Mouse (Mus musculus) midbrain, embryonic 12.5 days (tissue): ENCODE results near the gene 4933415F23Rik. TPM values are rescaled to one million over a fixed set of nuclear protein-coding genes. Genes with fewer than 3 reads are reported as not detected.
A peak's percentile ranks its signal among the peaks of the same experiment; 100 is the strongest.
"Not testable (repeated sequence)": the region's sequence is repeated elsewhere in the genome, so short reads cannot be mapped to it uniquely, and the experiment has no call there.

Experiments
- ATAC-seq: fragments of 200-750 bp; cut with Nextera tagmentation; 2 replicates; pipeline ENCODE4 v1.8.0; 2017; ENCODE audit warnings: low read depth, moderate TSS enrichment, moderate library complexity; ENCODE audit not compliant: low FRiP score
- H3K27ac ChIP-seq: fragments of 300-500 bp; sonication (generic); replicated peaks from 2 replicates; pipeline ENCODE4 v1.5.1; 2016; ENCODE audit warnings: mild to moderate bottlenecking
- H3K27me3 ChIP-seq: fragments of 300-500 bp; sonication (generic); 2 replicates; pipeline ENCODE4 v1.6.1; 2016; ENCODE audit warnings: mild to moderate bottlenecking
- H3K36me3 ChIP-seq: fragments of 300-500 bp; sonication (generic); 2 replicates; pipeline ENCODE4 v1.6.1; 2016
- H3K4me1 ChIP-seq: fragments of 300-500 bp; sonication (generic); 2 replicates; pipeline ENCODE4 v1.6.1; 2016
- H3K4me2 ChIP-seq: fragments of 300-500 bp; sonication (generic); replicated peaks from 2 replicates; pipeline ENCODE4 v1.6.1; 2016; ENCODE audit warnings: mild to moderate bottlenecking, moderate library complexity
- H3K4me3 ChIP-seq: fragments of 300-500 bp; sonication (generic); 2 replicates; pipeline ENCODE4 v1.5.1; 2016; ENCODE audit warnings: mild to moderate bottlenecking
- H3K9ac ChIP-seq: fragments of 300-500 bp; sonication (generic); replicated peaks from 2 replicates; pipeline ENCODE4 v1.6.1; 2016; ENCODE audit warnings: mild to moderate bottlenecking, moderate library complexity
- H3K9me3 ChIP-seq: fragments of 300-500 bp; sonication (generic); 2 replicates; pipeline ENCODE4 v1.6.1; 2016; ENCODE audit warnings: mild to moderate bottlenecking
- WGBS: fragments of 180-500 bp; shearing (Covaris S2); methylation state at CpG from one replicate; pipeline ENCODE4 v1.1.7; 2016; 5-methylcytosine and 5-hydroxymethylcytosine counted together
- polyA plus RNA-seq: library from polyadenylated mRNA; unstranded; fragments of >200 nt; fragmentation: Nextera tagmentation; extraction: Ambion mirVana; gene quantifications from 2 replicates; pipeline ENCODE4 v1.2.1, GENCODE M21; 2016

4933415F23Rik gene
- not detected in 2 replicates for polyA plus RNA-seq

DNA sequence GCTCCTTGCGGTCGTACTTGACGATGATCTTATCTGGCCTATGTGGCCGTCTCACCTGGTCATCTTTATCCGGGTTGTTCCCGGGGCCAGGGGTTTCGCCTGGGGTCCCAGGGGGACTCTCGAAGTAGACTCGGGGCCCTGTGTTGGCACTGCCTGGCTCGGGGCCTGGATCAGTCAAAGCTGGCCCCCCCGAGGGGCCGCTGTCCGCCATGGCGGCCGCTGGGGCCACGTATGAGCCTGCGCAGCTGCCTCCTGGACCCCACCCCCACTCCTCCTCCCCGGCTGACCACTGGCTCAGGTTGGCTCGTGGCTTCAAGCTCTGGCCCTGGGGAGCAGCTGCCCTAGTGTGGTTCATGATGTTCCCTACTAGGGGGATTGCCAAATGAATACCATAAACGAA is at the start of gene 4933415F23Rik:
Gene 4933415F23Rik (minus strand): TSS at position 233 of the 400 bp plus-strand sequence.
- ATAC-seq, result no peak
- Histone ChIP-seq H3K27ac (no peak within 1 kb of the TSS), H3K4me1 (no peaks in the 10 kb centered on the region), H3K36me3 (no peaks in the 10 kb centered on the region), H3K4me2 (no peak within 1 kb of the TSS), H3K9ac (no peak within 1 kb of the TSS), H3K4me3 (no peak within 1 kb of the TSS), H3K27me3 (no peaks in the 10 kb centered on the region), H3K9me3 (no peaks in the 10 kb centered on the region)
- 93% methylated on average over 20 of the region's 20 CpGs for WGBS

DNA sequence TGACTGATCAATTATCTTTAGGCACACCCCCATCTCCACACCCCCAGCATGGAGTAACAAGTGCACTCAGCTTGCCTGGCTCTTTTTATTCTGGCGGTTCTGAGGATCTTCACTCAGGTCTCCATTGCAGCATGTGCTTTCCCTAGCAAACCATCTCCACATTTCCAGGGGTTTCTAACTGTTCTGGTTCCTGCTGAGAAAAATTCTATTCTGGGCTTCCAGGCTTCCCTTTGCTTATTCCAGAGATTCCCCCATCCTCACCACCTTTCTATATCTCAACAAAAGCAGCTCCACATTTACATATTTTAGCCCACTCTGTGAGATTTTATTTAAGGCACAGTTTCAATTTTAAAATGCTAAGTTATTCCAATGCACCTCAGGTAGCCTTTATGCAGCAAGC is 49.7 kb upstream of the 4933415F23Rik start:
- Histone ChIP-seq H3K4me2 (no peak overlapping the region), H3K9ac (no peak overlapping the region), H3K27me3 (no peaks in the 10 kb centered on the region), H3K4me1 (no peaks in the 10 kb centered on the region), H3K9me3 (no peaks in the 10 kb centered on the region), H3K4me3 (no peak overlapping the region), H3K36me3 (no peaks in the 10 kb centered on the region), H3K27ac (no peak overlapping the region)
- WGBS, result 75% methylated on average over 1 of the region's 1 CpGs
- no peak for ATAC-seq

DNA sequence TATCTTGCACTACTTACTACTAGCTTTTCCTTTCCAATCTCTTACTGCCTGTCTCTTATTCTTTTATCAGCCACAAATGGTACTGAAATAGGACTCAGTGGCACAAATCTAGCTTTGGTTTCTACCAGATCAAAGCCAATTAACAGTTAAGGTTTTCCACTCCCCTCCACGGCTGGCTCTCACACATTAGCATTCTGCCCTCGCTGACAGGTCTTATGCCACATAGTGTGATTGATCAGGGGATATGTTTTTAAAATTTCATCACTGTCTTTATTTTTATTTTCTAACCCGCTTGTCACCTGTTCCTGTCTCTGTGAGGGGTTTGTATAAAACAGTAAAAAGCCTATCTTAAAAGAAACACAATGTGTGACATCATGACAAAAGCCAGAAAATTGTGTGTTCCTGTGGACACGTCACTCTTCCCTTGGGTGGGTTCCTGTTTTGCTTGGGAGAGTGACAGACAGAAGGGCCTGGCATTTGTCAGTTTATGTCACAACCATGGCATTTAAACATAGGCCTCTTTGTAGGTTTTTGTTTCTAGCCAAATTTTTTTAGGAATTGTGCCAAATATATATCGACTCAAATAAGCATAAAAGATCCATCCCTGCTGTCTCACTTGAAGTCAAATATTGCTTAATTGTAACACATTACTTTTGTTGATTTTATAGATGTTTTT is 44.3 kb upstream of the 4933415F23Rik start:
- no peaks in the 10 kb centered on the region for H3K36me3 ChIP-seq
- no peak overlapping the region for H3K9ac ChIP-seq
- no peak overlapping the region for H3K27ac ChIP-seq
- no peak overlapping the region for H3K4me2 ChIP-seq
- H3K27me3 ChIP-seq, result no peaks in the 10 kb centered on the region
- 70% methylated on average over 5 of the region's 5 CpGs for WGBS
- no peak for ATAC-seq
- no peaks in the 10 kb centered on the region for H3K4me1 ChIP-seq
- no peak overlapping the region for H3K4me3 ChIP-seq
- H3K9me3 ChIP-seq, result no peaks in the 10 kb centered on the region

DNA sequence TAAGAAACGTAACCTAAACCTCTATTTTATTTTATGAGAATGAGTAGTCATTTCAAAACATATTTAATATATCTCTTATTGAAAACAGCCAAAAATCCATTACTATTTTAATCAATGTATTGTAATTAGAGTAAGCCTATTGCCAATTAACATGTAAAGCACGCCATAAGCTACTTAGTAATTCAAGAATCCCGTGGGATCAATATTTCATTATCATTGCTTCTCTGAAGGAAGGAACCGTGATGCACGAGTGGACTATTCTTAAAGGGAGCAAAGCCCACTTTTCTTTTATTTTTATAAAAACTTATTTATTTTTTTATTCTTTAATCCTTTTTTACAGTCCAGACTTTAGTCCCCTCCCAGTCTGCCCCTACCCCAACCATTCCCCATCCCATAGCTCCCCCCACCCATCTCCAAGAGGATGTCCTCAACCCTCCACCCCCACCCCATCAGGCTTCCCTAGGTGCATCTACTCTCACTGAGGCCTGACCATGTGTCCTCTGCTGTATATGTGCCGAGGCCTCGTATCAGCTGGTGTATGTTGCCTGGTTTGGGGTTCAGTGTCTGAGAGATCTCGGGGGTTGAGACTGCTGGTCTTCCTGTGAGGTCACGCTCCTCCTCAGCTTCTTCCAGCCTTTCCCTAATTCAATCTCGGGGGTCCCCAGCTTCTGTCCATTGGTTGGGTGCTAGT is 39.2 kb upstream of the 4933415F23Rik start:
- 83% methylated on average over 10 of the region's 10 CpGs for WGBS
- Histone ChIP-seq H3K4me2 (no peak overlapping the region), H3K27me3 (no peaks in the 10 kb centered on the region), H3K27ac (no peak overlapping the region), H3K9me3 (no peaks in the 10 kb centered on the region), H3K36me3 (no peaks in the 10 kb centered on the region), H3K4me3 (no peak overlapping the region), H3K4me1 (no peaks in the 10 kb centered on the region; the same call in 1 of the 2 replicates), H3K9ac (no peak overlapping the region)
- peak; percentile 51; the same call in 1 of the 2 replicates for ATAC-seq

DNA sequence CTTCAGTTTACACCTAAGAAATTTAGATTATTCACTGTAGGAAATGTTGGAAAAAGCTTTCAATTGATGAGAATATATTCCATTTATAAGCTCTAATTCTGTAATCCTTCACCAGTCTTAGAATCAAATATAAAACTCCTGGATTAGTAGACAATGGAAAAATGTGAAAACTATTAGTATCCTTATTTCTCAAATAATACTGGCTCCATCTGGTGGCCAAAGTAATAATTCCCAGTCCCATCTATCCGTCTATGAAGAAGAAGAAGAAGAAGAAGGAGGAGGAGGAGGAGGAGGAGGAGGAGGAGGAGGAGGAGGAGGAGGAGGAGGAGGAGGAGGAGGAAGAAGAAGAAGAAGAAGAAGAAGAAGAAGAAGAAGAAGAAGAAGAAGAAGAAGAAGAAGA is 38.5 kb upstream of the 4933415F23Rik start:
- WGBS, result 0% methylated on average over 1 of the region's 1 CpGs
- H3K9me3 ChIP-seq, ATAC-seq: not testable (repeated sequence)

DNA sequence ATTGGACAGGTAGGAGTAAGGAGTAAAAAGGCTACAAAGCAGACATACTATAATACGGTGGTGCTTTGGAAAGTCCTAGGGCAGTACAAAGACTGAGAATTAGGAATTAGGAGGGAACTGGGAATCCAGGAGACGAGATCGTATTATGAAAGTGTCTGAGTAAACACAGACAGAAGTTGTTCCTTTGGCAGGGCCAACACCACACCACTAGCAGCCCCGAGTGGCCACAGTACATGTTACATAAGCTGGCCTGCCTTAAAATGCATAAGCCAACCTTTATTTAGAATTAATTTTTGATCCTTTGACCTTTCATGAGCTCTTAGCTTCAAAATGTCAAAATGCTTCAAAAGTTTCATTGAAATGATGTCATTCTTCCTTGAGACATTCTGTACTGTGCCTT is 18.8 kb upstream of the 4933415F23Rik start:
- ATAC-seq, result no peak
- no peak overlapping the region for H3K27ac ChIP-seq
- H3K9ac ChIP-seq, result no peak overlapping the region
- H3K9me3 ChIP-seq, result no peaks in the 10 kb centered on the region
- no peak overlapping the region for H3K4me3 ChIP-seq
- no peak overlapping the region for H3K4me2 ChIP-seq
- 78% methylated on average over 4 of the region's 4 CpGs for WGBS
- no peaks in the 10 kb centered on the region for H3K36me3 ChIP-seq
- no peaks in the 10 kb centered on the region for H3K27me3 ChIP-seq
- no peaks in the 10 kb centered on the region for H3K4me1 ChIP-seq

More for the DNA sequence above, 38.5 kb upstream of the 4933415F23Rik start:
- not testable (repeated sequence) for H3K27ac ChIP-seq, H3K27me3 ChIP-seq, H3K4me3 ChIP-seq, H3K36me3 ChIP-seq, H3K9ac ChIP-seq, H3K4me1 ChIP-seq, H3K4me2 ChIP-seq

DNA sequence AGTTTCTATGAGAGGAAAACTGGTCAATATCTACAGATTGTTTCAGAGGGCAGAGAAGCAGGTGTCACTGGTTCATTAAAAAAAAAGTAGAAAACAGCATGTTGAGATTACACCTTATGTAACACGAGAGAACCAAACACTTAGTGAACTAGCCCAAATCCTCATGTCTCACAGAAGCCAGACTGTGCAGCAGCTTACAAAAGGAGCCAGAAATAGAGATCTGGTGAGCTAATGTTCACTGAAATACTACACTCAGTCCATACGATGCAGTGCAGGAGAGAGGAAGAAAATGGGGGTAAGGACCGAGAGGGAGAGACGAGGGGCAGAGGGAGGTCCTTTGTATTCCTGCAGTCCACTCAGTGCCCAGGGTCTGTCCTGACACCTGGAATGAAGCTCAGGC is 17.4 kb upstream of the 4933415F23Rik start:
- no peak overlapping the region for H3K4me3 ChIP-seq
- 76% methylated on average over 4 of the region's 4 CpGs for WGBS

DNA sequence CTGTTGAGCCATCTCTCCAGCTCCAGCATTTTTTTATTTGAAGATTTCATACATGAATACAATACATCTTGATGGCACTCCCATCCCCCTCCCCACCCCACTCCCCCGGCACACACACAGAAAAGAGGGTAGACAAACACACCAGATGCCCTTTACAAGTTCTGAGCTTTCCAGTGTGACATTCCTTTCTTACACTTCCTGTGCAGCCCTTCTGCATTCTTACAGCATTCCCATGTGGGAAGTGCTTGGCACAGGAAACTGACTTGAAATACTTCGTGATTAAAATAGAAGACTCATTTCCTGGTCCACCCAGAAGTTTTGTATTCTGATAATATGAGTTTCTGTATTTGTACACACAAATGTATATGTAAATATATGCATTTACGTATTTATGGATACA is 15.4 kb upstream of the 4933415F23Rik start:
- Histone ChIP-seq H3K27me3 (no peaks in the 10 kb centered on the region), H3K36me3 (no peaks in the 10 kb centered on the region), H3K4me3 (no peak overlapping the region), H3K27ac (no peak overlapping the region), H3K9me3 (no peaks in the 10 kb centered on the region), H3K4me1 (no peaks in the 10 kb centered on the region), H3K9ac (no peak overlapping the region), H3K4me2 (no peak overlapping the region)
- no peak for ATAC-seq
- WGBS, result 73% methylated on average over 3 of the region's 3 CpGs

More for the DNA sequence above, 17.4 kb upstream of the 4933415F23Rik start:
- no peak overlapping the region for H3K9ac ChIP-seq
- no peaks in the 10 kb centered on the region for H3K4me1 ChIP-seq
- no peaks in the 10 kb centered on the region for H3K36me3 ChIP-seq
- H3K4me2 ChIP-seq, result no peak overlapping the region
- H3K27me3 ChIP-seq, result no peaks in the 10 kb centered on the region
- ATAC-seq, result no peak
- H3K9me3 ChIP-seq, result no peaks in the 10 kb centered on the region
- no peak overlapping the region for H3K27ac ChIP-seq

DNA sequence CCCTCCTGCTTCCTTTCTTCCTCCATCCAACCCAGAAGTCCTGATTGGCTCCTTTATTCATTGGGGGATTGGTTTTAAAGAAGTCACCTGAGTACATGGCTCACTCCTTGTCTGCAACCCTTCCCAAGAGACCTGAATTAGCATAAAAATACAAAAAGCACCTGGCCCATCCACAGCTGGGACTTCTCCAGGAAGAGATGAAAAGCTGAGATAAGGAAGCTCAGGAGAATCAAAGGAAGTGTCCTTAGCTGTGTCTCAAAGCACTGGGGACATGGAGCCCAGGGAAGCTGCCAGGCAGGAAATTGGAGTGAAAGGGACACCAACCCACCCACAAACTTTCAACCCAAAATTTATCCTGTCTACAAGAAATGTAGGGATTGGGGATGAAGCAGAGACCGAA is 7.1 kb upstream of the 4933415F23Rik start:
- WGBS, result 92% methylated on average over 1 of the region's 1 CpGs
- Histone ChIP-seq H3K27ac (no peak overlapping the region), H3K4me2 (no peak overlapping the region), H3K9me3 (no peaks in the 10 kb centered on the region), H3K9ac (no peak overlapping the region), H3K27me3 (no peaks in the 10 kb centered on the region), H3K36me3 (no peaks in the 10 kb centered on the region), H3K4me1 (no peaks in the 10 kb centered on the region), H3K4me3 (no peak overlapping the region)
- no peak for ATAC-seq

DNA sequence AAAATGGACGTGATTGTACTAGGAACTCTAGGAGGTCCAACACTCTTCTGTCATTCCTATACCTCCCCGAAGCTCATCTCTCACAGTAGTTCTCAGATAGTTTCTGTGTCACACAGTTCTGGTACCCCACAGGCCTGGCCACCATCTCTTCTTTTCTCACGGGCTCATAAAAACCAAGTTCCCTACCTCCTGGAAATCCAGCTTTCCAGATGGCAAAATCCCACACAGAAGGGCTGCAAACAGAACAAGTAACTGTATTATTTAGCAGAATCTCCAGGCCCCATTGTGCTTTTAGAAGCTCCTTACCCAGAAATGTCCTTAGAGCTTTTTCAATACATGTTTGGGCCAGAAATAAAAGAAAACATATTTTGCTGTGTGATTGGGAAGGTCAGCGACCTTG is 828 bp upstream of the 4933415F23Rik start:
- Histone ChIP-seq H3K4me2 (no peak overlapping the region), H3K4me1 (no peaks in the 10 kb centered on the region), H3K4me3 (no peak overlapping the region), H3K27me3 (no peaks in the 10 kb centered on the region), H3K9ac (no peak overlapping the region), H3K9me3 (no peaks in the 10 kb centered on the region), H3K27ac (no peak overlapping the region), H3K36me3 (no peaks in the 10 kb centered on the region)
- 89% methylated on average over 4 of the region's 4 CpGs for WGBS
- ATAC-seq, result no peak

DNA sequence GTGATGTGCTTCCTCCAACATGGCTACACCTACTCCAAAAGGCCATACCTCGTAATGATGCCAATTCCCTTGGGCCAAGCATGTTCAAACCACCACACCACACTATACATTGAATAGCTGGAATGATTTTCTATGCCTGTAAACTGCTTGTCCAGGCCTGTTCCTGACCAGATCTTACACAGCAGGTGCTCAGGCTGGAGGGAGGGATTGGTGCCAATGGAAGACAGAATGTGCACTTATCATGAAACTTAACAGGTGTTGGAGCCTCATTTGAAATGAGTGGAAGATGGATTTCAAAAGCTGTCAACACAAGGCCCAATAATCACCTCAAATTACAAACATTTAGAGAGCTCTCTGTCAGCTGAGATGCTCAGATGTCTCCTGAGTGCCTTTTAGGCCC is 2.3 kb downstream of the 4933415F23Rik start:
- WGBS, result 83% methylated on average over 1 of the region's 1 CpGs
- H3K9me3 ChIP-seq, result no peaks in the 10 kb centered on the region

DNA sequence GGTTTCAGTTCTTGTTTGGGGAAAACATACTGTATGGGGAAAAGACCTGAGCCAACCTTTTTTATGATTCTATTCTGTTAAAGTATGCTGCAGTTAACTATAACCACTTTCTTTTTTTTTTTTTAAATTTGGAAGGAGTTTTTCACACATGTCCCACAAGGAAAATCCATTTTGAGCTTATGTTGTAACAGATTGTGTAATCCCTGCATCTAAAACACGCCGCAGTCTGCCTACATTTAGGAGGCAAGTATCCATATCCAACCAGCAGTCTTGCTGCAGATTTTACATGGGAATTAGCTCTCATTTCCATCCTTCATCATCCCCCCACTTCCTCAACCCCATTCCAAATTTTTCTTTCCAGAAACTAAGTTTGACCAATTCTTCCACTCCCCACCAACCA is 3.6 kb downstream of the 4933415F23Rik start:
- H3K27ac ChIP-seq, result no peak overlapping the region
- H3K4me2 ChIP-seq, result no peak overlapping the region
- ATAC-seq, result no peak
- H3K9ac ChIP-seq, result no peak overlapping the region
- no peaks in the 10 kb centered on the region for H3K36me3 ChIP-seq
- H3K4me3 ChIP-seq, result no peak overlapping the region
- H3K9me3 ChIP-seq, result no peaks in the 10 kb centered on the region
- WGBS, result 98% methylated on average over 2 of the region's 2 CpGs
- H3K4me1 ChIP-seq, result no peaks in the 10 kb centered on the region
- H3K27me3 ChIP-seq, result no peaks in the 10 kb centered on the region

More for the DNA sequence above, 2.3 kb downstream of the 4933415F23Rik start:
- Histone ChIP-seq H3K27me3 (no peaks in the 10 kb centered on the region), H3K9ac (no peak overlapping the region), H3K36me3 (no peaks in the 10 kb centered on the region), H3K4me3 (no peak overlapping the region), H3K4me2 (no peak overlapping the region), H3K4me1 (no peaks in the 10 kb centered on the region), H3K27ac (no peak overlapping the region)
- no peak for ATAC-seq
